Mouse (Mus musculus): ENCODE measurements around the gene Loxl4.

Gene Loxl4

GRCm38 (mm10) chr19:42563726-42564270, 48.8 kb downstream of the Loxl4 start:
- no peak for DNase-seq

- no peak for DNase-seq
Observed at GRCm38 (mm10) chr19:42562981-42563380, 49.6 kb downstream of the Loxl4 start.

- DNase-seq: no peak
Observed at GRCm38 (mm10) chr19:42561991-42562390, 50.6 kb downstream of the Loxl4 start.

GRCm38 (mm10) chr19:42558701-42559100, 53.9 kb downstream of the Loxl4 start:
- no peak for DNase-seq
